Mouse (Mus musculus): ENCODE data around the gene Utf1. TPM values are rescaled to one million over a fixed set of nuclear protein-coding genes. Genes with fewer than 3 reads are reported as not detected.

Gene Utf1
- total RNA-seq (2015; ENCODE audit: low replicate concordance) (not detected in 2 replicates), total RNA-seq (2017; ENCODE audit: low replicate concordance) (not detected in 2 replicates)

- ATAC-seq (replicated peaks; ENCODE audit: low FRiP score, poor library complexity, severe bottlenecking), result no peak
Observed at GRCm38 (mm10) chr7:139943674-139944281, at the start of gene Utf1. Gene Utf1 (plus strand): TSS chr7:139943789.

DNA sequence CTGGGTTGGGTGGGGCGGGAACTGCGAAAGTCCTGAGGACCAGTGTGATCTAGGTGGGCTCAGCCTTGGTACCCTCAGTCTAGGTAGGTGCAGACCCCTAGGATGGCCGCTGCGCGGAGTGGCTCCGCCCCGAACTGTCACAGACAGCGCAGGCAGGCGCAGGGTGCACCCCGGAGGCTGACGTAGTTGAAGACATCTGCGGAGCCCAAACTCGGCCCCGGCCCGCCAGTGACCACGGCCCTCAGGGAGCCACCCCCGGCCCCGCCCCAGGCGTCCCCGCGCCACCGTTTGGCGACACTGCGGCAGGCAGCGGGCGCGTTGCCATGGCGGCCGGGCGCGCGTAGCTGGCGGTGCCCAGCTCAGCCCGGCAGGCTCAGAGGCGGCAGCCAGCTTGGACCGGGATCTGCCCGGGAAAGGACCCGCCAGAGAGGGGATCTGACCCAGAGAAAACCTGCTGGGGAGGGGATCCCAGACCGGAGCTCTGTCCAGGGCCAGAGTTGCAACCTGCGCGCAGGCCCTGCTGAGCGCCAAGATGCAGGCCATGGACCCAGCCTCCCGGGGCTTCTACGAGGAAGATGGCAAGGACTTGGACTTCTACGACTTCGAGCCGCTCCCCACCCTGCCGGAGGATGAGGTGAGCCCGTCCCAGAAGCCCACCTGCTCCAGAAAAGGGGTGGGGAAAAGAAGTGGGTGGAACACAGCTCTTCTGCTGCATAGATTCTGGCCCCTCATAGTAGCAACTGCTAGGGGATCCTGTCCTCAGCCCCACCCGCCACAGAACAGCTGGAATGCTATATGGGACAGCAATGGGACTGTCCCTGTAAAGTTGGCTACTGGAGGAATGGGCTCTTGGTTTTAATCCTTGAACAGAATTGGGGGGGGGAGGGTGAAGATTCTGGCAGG is 48.7 kb upstream of the Utf1 start, which contains the start of gene Kndc1:
Kndc1 (plus strand) TSS at position 42 of the 903 bp plus-strand sequence.
- no peak for ATAC-seq (replicated peaks; ENCODE audit: low FRiP score, poor library complexity, severe bottlenecking)

DNA sequence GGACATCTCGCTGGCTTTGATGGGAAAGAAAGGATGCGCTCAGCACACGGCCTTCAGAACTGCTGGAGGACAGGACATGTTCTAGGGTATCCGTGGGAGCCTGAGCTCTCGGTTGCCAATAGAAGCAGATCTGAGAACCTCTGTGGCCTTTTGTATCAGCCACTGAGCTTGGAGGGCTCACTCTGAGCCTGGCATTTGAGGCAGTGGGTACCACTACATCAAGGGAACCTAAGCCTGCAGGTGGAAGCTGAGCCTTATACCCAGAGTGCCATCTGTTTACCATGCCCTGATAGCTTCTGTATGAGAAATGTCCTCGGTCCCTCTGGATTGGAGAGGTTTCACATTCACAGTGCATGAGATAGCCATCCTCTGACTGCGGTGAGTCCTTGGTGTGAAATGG is 47.3 kb upstream of the Utf1 start:
- no peak for ATAC-seq (replicated peaks; ENCODE audit: low FRiP score, poor library complexity, severe bottlenecking)

DNA sequence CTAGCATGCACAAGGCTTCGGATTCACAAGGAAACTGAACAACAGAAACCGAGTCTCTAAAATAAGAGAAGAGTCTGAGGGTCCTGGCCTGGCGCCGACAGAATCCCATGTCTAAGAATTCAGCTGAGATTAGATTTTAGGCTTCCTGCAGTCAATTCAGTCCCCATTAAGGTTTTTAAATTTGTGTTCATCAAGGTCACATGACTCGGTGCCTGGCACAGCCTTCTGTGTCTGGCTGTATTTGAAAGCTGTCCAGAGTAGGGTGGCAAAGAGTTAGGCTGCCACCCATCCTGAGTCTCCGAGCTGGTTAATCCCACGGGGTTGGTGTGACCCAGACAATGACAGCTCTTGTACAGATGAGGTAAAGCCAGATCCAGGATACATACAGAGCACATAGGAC is 46.8 kb upstream of the Utf1 start:
- ATAC-seq (replicated peaks; ENCODE audit: low FRiP score, poor library complexity, severe bottlenecking), result no peak

DNA sequence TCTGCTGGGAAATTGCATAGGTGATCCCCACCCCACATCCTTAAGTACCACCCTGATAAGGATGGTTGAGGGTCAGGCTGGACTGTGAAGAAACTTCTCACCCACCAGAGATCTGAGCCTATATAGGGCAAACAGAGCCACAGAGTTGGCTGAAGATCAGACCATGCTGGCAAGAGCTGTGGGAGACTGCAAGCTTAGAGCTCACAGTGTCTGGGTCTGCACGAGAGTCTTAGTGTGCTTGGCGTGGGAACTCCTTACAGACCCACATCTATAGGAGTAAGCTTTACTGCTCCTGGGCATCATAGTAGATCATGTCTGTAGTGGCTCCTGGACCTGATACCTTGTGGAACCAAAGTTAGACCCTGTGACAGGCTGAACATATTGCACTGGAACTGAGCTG is 45.0 kb upstream of the Utf1 start:
- no peak for ATAC-seq (replicated peaks; ENCODE audit: low FRiP score, poor library complexity, severe bottlenecking)

- ATAC-seq (replicated peaks; ENCODE audit: low FRiP score, poor library complexity, severe bottlenecking), result no peak
Observed at GRCm38 (mm10) chr7:139899505-139899904, 44.1 kb upstream of the Utf1 start.

DNA sequence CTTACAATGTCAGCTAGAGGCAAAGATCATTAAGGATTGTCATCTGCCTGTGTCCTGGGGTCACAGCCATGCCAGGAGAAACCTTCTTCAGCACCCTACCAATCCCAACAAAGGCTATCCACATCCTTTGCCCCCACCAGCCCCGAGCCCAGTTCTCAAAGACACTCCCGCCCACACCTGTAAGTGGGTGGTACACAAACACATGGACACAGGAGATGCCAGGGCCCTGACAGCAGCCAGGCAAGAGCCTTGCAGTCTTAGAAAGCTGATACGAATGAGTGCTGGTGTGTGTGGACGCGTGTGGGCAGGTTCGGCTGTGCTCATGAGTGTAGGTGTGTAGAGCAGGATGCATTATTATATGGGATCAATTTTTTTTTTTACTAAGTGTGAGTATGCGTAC is 43.1 kb upstream of the Utf1 start:
- no peak for ATAC-seq (replicated peaks; ENCODE audit: low FRiP score, poor library complexity, severe bottlenecking)

DNA sequence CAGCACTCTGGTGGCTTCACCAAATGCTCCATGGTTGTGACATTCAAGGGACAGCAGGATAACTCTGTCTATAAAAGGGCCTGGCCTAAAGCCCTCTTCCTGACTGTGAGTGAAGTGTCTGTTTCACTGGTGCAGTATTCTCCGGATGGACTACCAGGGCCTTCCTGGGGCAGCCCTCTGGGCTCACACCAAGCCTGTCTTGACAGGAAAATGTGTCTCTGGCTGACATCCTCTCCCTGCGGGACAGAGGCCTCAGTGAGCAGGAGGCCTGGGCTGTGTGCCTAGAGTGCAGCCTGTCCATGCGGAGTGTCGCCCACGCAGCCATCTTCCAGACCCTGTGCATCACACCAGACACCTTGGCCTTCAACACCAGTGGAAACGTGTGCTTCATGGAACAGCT is 42.7 kb upstream of the Utf1 start:
- no peak for ATAC-seq (replicated peaks; ENCODE audit: low FRiP score, poor library complexity, severe bottlenecking)

- ATAC-seq (replicated peaks; ENCODE audit: low FRiP score, poor library complexity, severe bottlenecking), result no peak
Observed at GRCm38 (mm10) chr7:139901981-139902380, 41.6 kb upstream of the Utf1 start.

- no peak for ATAC-seq (replicated peaks; ENCODE audit: low FRiP score, poor library complexity, severe bottlenecking)
Observed at GRCm38 (mm10) chr7:139905261-139905660, 38.3 kb upstream of the Utf1 start.

DNA sequence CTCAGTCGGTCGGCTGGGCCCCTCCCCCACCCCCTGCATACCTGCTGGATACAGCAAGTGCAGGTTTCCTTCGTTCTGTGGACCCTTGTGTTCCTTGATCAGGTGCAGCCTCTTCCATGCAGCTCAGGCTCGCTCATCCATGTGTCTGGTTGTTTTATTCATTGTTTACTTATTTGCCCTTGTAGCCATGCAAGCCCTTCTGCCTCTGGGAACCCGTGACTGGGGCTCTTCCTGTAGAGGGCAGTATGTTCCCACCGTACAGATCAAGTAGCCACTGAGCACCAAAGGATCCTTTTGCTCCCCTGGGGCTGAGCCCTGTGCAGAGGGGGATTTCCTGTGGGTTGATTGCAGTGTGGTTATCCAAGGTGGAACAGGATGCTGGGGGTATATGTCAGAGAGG is 37.9 kb upstream of the Utf1 start:
- ATAC-seq (replicated peaks; ENCODE audit: low FRiP score, poor library complexity, severe bottlenecking), result no peak

GRCm38 (mm10) chr7:139908176-139908575 is 35.4 kb upstream of the Utf1 start:
- ATAC-seq (replicated peaks; ENCODE audit: low FRiP score, poor library complexity, severe bottlenecking), result no peak

GRCm38 (mm10) chr7:139909469-139909868 is 34.1 kb upstream of the Utf1 start:
- no peak for ATAC-seq (replicated peaks; ENCODE audit: low FRiP score, poor library complexity, severe bottlenecking)

DNA sequence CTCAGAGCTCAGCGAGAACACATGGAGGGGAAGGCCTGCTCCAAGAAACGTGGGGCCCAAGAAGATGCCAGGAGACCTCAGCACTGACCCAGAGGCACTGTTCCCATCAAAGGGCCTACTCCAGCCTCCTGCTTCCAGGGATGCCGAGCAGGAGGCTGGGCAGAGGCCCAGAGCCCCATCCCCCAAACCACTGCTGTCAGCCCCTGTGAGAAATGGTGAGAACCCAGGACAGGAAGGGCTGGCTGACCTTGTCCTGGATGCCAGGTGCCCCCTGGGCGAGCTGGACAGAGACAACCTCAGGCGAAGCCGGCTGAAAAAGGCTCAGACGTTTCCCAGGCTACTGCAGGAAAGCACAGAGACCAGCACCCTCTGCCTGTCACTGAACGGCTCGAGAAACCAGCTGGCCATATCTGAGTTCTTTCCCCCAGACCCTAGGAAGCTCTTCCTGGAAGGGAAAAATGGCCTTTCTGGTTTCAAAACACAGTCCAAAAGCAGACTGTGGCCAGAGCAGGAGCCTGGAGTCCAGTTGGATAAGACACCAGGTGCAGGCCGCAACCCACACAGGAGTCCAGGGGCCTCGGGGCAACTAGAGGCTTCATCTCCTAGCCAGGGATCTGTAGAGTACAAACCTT is 33.3 kb upstream of the Utf1 start:
- ATAC-seq (replicated peaks; ENCODE audit: low FRiP score, poor library complexity, severe bottlenecking), result no peak

DNA sequence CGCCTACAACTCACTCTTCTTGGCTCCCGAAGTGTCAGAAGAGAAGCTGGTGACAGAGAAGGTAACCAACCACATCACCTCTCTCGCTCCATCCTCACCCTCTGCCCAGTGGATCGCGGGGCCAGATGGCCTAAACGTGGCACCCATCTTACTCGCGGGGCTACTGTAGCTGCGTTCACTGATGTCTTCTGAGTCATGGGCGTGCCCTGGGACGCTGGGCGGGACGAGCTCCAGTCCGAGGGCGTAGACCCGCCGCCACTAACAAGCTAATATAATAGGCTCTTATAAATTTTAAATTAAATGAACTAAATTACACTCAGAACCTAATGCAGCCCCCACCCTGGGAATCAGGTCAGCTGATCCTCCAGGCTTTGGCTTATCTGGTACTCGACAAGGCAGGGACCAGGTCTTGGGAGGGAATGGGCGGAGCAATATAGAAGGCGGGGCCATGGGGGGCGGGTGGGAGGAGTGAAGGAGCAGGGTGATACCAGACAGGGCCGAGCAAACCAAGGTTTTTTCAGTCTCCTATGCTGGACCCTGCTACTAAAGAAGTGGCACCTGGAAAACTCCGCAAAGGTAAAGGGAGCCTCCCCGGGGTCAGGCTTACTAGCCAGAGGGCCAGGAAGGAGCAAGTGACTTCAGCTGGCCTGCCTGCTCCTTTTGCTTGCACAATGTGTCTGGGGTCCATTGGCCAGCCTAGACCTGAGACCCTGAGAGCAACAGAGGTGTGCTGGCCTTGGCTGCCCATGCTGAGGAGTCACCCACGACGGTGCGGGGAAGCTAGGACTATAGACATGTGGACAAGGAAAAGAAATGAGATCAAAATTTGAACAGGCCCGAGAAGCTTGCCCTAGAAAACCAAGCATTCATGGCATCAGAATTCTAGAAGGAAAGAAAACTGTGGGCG is 29.2 kb upstream of the Utf1 start:
- no peak for ATAC-seq (replicated peaks; ENCODE audit: low FRiP score, poor library complexity, severe bottlenecking)

- ATAC-seq (replicated peaks; ENCODE audit: low FRiP score, poor library complexity, severe bottlenecking), result no peak
Observed at GRCm38 (mm10) chr7:139915646-139916257, 27.8 kb upstream of the Utf1 start.

GRCm38 (mm10) chr7:139916345-139916744 is 27.2 kb upstream of the Utf1 start:
- ATAC-seq (replicated peaks; ENCODE audit: low FRiP score, poor library complexity, severe bottlenecking), result no peak

GRCm38 (mm10) chr7:139918262-139918661 is 25.3 kb upstream of the Utf1 start:
- ATAC-seq (replicated peaks; ENCODE audit: low FRiP score, poor library complexity, severe bottlenecking), result no peak

GRCm38 (mm10) chr7:139930732-139931131 is 12.9 kb upstream of the Utf1 start:
- ATAC-seq (replicated peaks; ENCODE audit: low FRiP score, poor library complexity, severe bottlenecking), result no peak

All from erythroblast, adult 5-6 weeks (primary cell).